Mouse (Mus musculus) liver, embryonic 16.5 days (tissue): ENCODE results near the gene Gsg1l2. TPM values are rescaled to one million over a fixed set of nuclear protein-coding genes. Genes with fewer than 3 reads are reported as not detected.

Experiments
- ATAC-seq: fragments of 200-750 bp; cut with Nextera tagmentation; 2 replicates; pipeline ENCODE4 v1.8.0; 2017; ENCODE audit warnings: low read depth, mild to moderate bottlenecking, moderate number of reproducible peaks, moderate library complexity
- H3K27ac ChIP-seq: fragments of 300-500 bp; sonication (generic); 2 replicates; pipeline ENCODE4 v1.5.1; 2014; ENCODE audit warnings: mild to moderate bottlenecking, low read length
- H3K27me3 ChIP-seq: fragments of 300-500 bp; sonication (generic); 2 replicates; pipeline ENCODE4 v1.6.1; 2014; ENCODE audit warnings: low read depth, low read length, mixed read lengths; ENCODE audit not compliant: control insufficient read depth, insufficient read depth
- H3K36me3 ChIP-seq: fragments of 300-500 bp; sonication (generic); 2 replicates; pipeline ENCODE4 v1.6.1; 2014; ENCODE audit warnings: mild to moderate bottlenecking; ENCODE audit not compliant: control insufficient read depth, insufficient read depth
- H3K4me1 ChIP-seq: fragments of 300-500 bp; sonication (generic); 2 replicates; pipeline ENCODE4 v1.6.1; 2014; ENCODE audit warnings: low read depth, low read length, mixed read lengths; ENCODE audit not compliant: control insufficient read depth
- H3K4me2 ChIP-seq: fragments of 300-500 bp; sonication (generic); 2 replicates; pipeline ENCODE4 v1.6.1; 2014; ENCODE audit warnings: low read depth, low read length, mixed read lengths
- H3K4me3 ChIP-seq: fragments of 300-500 bp; sonication (generic); 2 replicates; pipeline ENCODE4 v1.5.1; 2014; ENCODE audit warnings: low read depth, mild to moderate bottlenecking, low read length
- H3K9ac ChIP-seq: fragments of 300-500 bp; sonication (generic); 2 replicates; pipeline ENCODE4 v1.6.1; 2014; ENCODE audit warnings: low read depth, low read length
- H3K9me3 ChIP-seq: fragments of 300-500 bp; sonication (generic); replicated peaks from 2 replicates; pipeline ENCODE4 v1.6.1; 2016; ENCODE audit warnings: low read length; ENCODE audit not compliant: control insufficient read depth
- WGBS: fragments of 180-500 bp; shearing (Covaris S2); extraction: QIAGEN DNeasy Blood & Tissue Kit; methylation state at CpG from one replicate; pipeline ENCODE4 v1.1.7; 2014; ENCODE audit not compliant: insufficient replicate concordance; 5-methylcytosine and 5-hydroxymethylcytosine counted together
- polyA plus RNA-seq: library from polyadenylated mRNA; unstranded; fragments of >200 nt; fragmentation: Nextera tagmentation; extraction: Ambion mirVana; gene quantifications from 2 replicates; pipeline ENCODE4 v1.2.1, GENCODE M21; 2015

Gene Gsg1l2
- polyA plus RNA-seq, 1 experiment from 2014 or later, result not detected

GRCm38 (mm10) chr11:67831820-67832219 is 57.4 kb downstream of the Gsg1l2 start:
- WGBS, result 51% methylated on average over 5 of the region's 5 CpGs
- Histone ChIP-seq H3K27me3 (no peaks in the 10 kb centered on the region), H3K27ac (no peak overlapping the region), H3K4me3 (no peak overlapping the region), H3K4me1 (no peaks in the 10 kb centered on the region), H3K9me3 (no peaks in the 10 kb centered on the region), H3K4me2 (no peak overlapping the region), H3K9ac (no peak overlapping the region), H3K36me3 (no peaks in the 10 kb centered on the region)
- no peak for ATAC-seq

GRCm38 (mm10) chr11:67835408-67836078 is 61.1 kb downstream of the Gsg1l2 start:
- no peak overlapping the region for H3K27ac ChIP-seq
- H3K36me3 ChIP-seq, result no peaks in the 10 kb centered on the region
- 79% methylated on average over 10 of the region's 10 CpGs for WGBS
- no peak overlapping the region for H3K9ac ChIP-seq
- ATAC-seq, result no peak
- no peaks in the 10 kb centered on the region for H3K9me3 ChIP-seq
- no peak overlapping the region for H3K4me2 ChIP-seq
- no peaks in the 10 kb centered on the region for H3K4me1 ChIP-seq
- no peaks in the 10 kb centered on the region for H3K27me3 ChIP-seq
- no peak overlapping the region for H3K4me3 ChIP-seq

Other genes starting within 250 kb of the Gsg1l2 start
- gene Rcvrn, start 79.3 kb upstream of the Gsg1l2 start, polyA plus RNA-seq, result not detected in 2 replicates
- gene Glp2r, start 3.5 kb upstream of the Gsg1l2 start, polyA plus RNA-seq, result 0.44 and 0.71 TPM in 2 replicates
- gene Dhrs7c, start 23.6 kb downstream of the Gsg1l2 start, polyA plus RNA-seq, result 0.36 and 1.1 TPM in 2 replicates
- gene Usp43, start 147.5 kb downstream of the Gsg1l2 start, polyA plus RNA-seq, result 0.08 TPM in 1 of 2 replicates, not detected in the other
- not detected in 2 replicates for gene Cfap52, start 191.0 kb downstream of the Gsg1l2 start, polyA plus RNA-seq
- gene Stx8, start 191.6 kb downstream of the Gsg1l2 start, polyA plus RNA-seq, result 16.6 and 19.6 TPM in 2 replicates